Mouse (Mus musculus): ENCODE data around the gene Wipi1.
A peak's percentile ranks its signal among the peaks of the same experiment; 100 is the strongest.

Gene Wipi1

GRCm38 (mm10) chr11:109578536-109578935 is 33.2 kb downstream of the Wipi1 start:
- no peak for DNase-seq (ENCODE audit: low read depth, low spot score)

DNA sequence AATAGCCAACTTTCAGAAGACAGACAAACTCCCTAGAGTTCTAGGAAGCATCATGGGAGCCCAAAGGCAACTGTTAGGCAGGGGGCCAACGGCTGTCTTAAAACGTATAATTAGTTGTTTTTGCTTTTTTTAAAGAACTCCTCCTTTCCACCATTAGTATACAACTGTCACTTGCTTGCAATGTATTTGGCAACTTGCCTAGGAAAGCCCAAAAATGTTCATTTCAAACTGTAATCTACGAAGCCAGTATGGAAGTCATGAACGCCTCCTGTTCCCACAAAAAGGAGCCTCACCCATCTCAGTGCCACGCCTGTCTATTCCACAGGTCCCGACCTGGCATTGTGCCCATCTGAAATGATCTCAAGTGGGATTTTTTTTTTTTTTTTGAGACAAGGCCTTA is 35.9 kb downstream of the Wipi1 start:
- no peak for DNase-seq (ENCODE audit: low read depth, low spot score)

DNA sequence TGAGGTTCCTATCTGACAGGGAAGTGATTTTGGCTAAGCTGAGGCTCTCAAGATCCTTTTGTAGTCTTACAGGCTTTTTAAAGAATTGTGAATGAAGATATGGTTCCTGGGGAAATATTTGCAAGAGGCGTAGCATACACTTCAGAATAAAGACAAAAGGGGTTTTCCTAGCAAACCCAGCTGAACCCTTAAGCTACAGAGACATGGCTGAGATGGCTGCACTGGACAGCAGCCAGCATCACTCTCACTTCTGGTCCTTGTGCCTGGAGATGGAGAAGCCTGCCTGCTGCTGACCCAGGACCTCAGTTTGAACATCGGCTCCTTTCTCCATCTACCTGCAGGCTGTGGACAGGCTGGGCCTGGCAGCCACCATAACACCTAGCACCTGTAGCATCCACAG is 37.2 kb downstream of the Wipi1 start:
- no peak for DNase-seq (ENCODE audit: low read depth, low spot score)

DNA sequence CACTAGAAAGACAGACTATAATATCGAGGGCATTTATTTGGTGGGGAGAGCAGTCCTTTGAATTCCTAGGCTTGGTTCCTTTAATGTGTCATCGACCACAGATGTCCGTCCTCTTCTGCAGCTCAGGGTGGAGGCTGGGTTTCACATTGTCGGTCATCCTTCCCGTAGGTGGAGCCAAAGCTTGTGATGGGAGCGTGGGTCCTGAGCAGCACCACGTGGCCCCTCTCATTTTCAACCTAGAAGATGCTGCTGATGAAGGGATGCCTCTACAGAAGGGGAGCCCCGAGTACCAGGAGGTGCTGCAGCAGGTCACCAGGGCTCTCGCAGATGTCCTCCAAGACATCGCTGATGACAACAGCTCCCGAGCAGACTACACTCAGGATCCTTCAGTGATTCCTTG is 39.7 kb downstream of the Wipi1 start:
- DNase-seq (ENCODE audit: low read depth, low spot score) = no peak

GRCm38 (mm10) chr11:109569809-109570208 is 42.0 kb downstream of the Wipi1 start:
- DNase-seq (ENCODE audit: low read depth, low spot score) = peak; percentile 85

GRCm38 (mm10) chr11:109569007-109569618 is 42.7 kb downstream of the Wipi1 start:
- no peak for DNase-seq (ENCODE audit: low read depth, low spot score)

DNA sequence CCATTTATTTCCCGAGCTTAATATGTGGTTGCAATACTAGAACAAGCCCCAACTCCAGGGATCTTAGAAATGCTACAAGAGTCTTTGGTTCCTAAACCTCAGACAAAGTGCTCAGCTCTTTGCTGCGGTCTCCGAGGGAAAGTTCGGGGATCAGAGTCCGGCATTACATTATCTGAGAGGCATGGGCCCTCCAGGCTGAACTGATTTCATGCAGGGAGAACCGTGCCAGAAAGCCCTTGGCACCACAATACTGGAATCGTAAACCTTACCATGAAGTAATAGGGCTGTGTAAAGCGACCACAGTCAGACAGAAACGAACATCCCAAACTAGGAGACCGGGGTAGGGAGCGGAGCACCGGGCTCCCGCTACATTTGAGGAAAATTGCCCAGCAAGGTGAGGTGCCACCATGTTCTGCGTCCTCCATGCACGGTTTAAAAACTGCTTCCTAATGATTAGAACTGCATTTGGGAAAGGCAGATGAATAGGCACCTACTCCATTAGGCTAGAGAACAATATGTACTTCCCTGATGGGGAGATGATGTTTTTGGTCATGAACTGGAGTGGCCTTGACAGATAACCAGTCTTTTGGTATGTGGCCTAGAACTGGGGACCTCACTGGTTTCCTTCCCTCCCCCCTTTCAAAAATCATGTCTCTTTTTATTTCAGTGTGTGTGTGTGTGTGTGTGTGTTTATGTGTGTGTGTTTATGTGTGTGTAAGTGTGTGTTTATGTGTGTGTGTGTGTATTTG is 47.1 kb downstream of the Wipi1 start:
- DNase-seq (ENCODE audit: low read depth, low spot score) = no peak

DNA sequence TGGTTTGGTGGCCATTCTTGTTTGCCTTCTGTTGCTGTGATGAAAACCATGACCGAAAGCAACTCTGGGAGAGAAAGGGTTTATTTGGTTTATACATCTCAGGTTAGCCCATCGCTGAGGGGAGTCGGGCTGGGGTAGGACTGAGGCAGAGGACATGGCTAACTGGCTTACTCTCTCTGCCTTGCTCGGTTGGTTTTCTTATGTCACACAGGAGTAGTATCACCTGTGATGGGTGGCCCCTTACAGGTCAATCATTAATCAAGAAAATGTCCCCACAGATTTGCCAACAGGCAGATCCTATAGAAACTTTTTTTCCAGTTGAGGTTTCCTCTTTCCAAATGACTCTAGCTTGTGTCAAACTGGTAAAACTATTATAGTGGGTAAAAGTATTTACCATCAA is 48.1 kb downstream of the Wipi1 start:
- no peak for DNase-seq (ENCODE audit: low read depth, low spot score)

DNA sequence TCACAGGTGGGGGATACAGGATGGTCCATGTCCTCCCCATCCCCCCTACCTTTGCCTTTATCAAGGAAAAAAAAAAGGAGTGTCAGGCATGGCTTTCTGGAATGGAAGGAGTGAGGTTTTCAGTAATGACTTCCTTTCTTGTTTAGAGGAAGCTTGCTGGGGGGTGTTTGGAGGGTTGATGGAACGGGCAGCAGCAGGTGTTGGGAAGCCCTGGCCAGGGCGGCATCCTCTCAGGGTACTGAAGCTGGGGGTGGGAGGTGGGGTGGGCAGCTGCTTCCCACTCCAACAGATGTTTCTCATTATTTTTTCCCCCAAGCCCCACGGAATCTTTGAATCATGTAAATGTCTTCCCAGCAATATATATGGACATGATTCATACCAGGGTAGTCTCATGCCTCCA is 50.3 kb downstream of the Wipi1 start:
- no peak for DNase-seq (ENCODE audit: low read depth, low spot score)

DNA sequence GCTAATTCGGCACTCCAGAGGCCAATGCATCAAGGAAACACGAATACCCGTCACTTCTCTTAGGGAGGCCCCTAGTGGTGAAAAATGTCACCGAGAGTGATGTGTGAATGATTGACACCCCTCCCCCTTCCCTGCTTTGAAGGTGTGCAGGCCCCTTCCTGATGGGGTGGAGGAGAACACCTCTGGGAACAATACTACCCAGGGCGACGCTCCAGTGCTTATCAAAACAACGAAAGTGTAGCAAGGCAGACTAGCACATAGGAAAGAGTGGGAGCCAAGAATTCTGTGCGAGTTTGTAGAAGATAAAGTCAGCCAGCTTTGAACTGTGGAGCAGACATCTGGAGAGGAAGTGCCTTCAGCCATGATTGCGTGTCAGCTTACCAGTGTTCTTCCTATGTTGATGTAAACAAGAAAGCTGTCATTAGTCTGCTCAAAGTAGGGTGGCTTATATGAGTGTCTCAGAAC is 50.9 kb downstream of the Wipi1 start:
- DNase-seq (ENCODE audit: low read depth, low spot score) = no peak

DNA sequence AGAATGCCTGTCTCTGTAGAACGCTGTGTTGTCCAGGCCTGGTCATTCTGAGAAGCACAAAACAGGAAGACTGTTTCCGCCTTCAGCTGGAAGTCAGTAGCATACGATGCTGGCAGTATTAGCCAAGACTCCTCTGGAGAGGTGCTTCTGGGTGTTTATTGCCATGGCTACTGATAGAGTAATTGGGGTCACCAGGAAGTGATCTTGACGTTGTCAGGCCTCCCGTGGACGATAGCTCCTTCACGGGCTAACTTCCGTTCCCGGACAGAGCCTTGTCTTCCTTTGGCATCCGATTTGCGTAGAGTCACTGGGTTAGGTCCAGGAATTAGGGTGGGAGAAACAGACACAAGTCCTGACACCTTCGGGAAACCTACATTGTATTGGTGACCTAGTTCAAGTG is 52.5 kb downstream of the Wipi1 start:
- DNase-seq (ENCODE audit: low read depth, low spot score) = no peak

- DNase-seq (ENCODE audit: low read depth, low spot score) = no peak
Measured at GRCm38 (mm10) chr11:109557419-109557818, 54.3 kb downstream of the Wipi1 start.

GRCm38 (mm10) chr11:109556130-109556529 is 55.6 kb downstream of the Wipi1 start:
- DNase-seq (ENCODE audit: low read depth, low spot score) = no peak

DNA sequence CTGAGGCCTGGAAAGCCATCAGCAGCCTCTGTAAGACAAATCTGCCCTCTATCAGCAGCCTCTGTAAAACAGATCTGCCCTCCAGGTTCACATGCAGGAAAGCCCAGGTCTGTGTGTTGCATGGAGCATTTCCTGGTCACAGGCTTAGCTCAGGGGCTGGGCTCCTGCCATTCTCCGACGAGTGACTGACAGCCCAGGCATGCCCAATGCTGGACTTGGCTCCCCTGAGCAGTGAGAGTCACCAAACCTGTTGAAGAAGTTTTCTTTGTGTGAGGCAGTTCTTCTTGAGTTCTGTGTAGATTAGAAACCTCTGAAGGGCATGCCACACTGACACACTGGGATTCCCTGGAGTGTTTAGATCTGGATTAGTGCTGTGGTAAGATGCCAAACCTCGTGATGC is 57.3 kb downstream of the Wipi1 start:
- no peak for DNase-seq (ENCODE audit: low read depth, low spot score)

- no peak for DNase-seq (ENCODE audit: low read depth, low spot score)
Measured at GRCm38 (mm10) chr11:109553921-109554320, 57.8 kb downstream of the Wipi1 start.

- DNase-seq (ENCODE audit: low read depth, low spot score) = no peak
Measured at GRCm38 (mm10) chr11:109549599-109550290, 62.0 kb downstream of the Wipi1 start.

DNA sequence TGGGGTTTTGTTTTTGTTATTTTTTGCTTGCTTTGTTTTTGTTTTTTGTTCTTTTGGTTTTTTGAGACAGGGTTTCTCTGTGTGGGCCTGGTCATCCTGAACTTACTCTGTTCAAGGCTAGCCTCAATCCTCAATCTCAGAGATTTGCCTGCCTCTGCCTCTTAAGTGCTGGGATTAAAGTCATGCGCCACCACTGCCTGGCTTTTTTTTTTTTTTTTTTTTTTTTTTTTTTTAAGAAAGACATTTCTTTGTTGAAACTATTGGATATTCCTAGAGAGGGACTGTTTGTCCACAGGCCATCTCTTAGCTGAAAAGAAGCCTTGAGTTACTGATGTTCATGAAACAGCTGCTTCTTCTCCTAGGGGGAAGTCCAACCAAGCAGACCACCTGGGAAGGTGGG is 64.1 kb downstream of the Wipi1 start:
- no peak for DNase-seq (ENCODE audit: low read depth, low spot score)

DNA sequence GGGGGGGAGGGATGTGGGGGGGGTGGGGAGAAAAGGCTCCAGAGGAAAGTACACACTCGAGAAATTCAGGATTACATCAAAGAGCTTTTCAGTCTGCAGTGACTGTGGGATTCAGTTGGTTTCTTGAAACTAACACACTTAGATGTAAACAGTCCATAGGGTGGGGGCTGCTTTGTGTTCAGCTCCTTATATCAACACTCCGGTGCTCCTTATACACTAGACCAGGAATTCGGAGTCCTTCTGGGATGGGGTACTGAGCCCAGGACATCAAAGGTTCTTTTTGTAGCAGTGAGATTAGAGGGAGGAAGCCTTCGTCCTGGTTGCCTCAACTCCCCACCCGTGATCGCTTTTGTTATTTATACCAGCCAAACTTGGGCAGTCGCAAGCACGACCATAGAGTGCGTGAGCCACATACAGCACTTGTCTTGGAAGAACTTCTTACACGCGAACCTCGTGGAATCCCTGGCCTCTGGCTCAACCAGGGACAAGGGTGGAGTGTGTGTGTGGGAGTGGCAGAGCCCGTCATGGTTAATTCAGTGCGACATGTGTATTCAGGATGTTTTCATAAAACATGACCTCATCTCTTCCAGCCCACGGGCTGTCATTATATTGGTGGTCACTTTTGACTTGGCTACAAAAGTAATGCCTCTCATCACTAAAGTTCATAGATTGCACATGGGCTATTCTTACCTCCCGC is 65.3 kb downstream of the Wipi1 start:
- DNase-seq (ENCODE audit: low read depth, low spot score) = no peak

DNA sequence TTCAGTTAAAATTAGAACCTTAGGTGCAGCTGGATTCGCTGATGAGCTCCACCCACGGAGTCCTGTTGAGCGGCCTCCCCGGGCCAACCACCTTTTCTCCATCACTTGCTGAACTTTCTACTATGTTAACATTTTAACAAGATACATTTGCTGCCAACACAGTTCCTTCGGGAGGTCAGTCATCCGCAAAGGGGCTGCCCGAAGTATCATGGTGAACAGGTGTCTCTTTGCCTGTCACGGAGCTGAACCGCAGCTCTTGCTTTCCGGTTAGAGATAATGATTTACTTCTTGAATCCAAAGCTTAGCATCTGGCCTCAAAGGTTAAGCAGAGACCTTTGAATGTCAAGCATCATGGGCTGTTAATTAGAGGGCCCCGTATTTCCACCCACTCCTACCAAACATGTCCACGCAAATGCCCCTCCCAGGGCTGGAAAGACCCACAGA is 66.0 kb downstream of the Wipi1 start:
- no peak for DNase-seq (ENCODE audit: low read depth, low spot score)

GRCm38 (mm10) chr11:109545265-109545664 is 66.5 kb downstream of the Wipi1 start:
- DNase-seq (ENCODE audit: low read depth, low spot score) = no peak

DNA sequence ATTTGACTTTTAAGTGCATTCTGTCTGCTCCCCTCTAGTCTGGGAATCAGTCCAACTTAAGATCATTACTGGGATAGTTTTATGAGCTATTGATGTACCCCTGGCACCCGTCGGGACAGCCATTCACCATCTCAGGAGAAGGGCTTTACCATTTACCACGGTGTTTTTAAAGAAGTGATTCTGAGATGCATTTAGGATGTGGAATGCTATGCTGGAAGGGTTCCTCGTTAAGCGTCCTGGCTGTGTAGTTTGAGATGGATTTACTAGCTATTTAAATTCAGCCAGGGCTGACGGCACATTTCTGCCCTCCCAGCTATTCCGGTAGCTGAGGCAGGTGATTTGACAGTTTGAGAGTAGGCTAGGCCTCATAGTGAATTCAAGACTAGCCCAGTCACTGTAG is 67.3 kb downstream of the Wipi1 start:
- DNase-seq (ENCODE audit: low read depth, low spot score) = no peak

GRCm38 (mm10) chr11:109543466-109543865 is 68.3 kb downstream of the Wipi1 start:
- no peak for DNase-seq (ENCODE audit: low read depth, low spot score)
